Mouse (Mus musculus): ENCODE results near the gene Trip11. TPM values are rescaled to one million over a fixed set of nuclear protein-coding genes. Genes with fewer than 3 reads are reported as not detected.

Gene Trip11
- polyA plus RNA-seq, 1 experiment from 2014 or later, result 14.4 TPM

- 38% methylated on average over 3 of the region's 3 CpGs for WGBS
- ATAC-seq, result no peak
- Histone ChIP-seq H3K36me3 (ENCODE audit: control insufficient read depth, insufficient read depth, low read length) (no peaks in the 10 kb centered on the region), H3K9me3 (replicated peaks; ENCODE audit: control insufficient read depth, low read length) (no peaks in the 10 kb centered on the region), H3K4me3 (ENCODE audit: low read depth, low read length) (no peak overlapping the region), H3K4me2 (ENCODE audit: low read length) (no peak overlapping the region), H3K27ac (ENCODE audit: low read depth, low read length) (no peak overlapping the region), H3K27me3 (replicated peaks; ENCODE audit: control insufficient read depth, insufficient read depth, low read length) (no peaks in the 10 kb centered on the region), H3K9ac (ENCODE audit: low read length) (no peak overlapping the region), H3K4me1 (ENCODE audit: control insufficient read depth, insufficient read depth, low read length) (peaks cover 3% of the 10 kb centered on the region; the same call in 1 of the 2 replicates)
- DNase-seq (ENCODE audit: low spot score), result no peak
Measured at GRCm38 (mm10) chr12:101821596-101821995, 91.5 kb downstream of the Trip11 start.

GRCm38 (mm10) chr12:101819570-101819969 lies 93.5 kb downstream of the Trip11 start:
- Histone ChIP-seq H3K27ac (ENCODE audit: low read depth, low read length) (no peak overlapping the region), H3K4me1 (ENCODE audit: control insufficient read depth, insufficient read depth, low read length) (peaks cover 3% of the 10 kb centered on the region; the same call in 1 of the 2 replicates), H3K9ac (ENCODE audit: low read length) (no peak overlapping the region), H3K27me3 (replicated peaks; ENCODE audit: control insufficient read depth, insufficient read depth, low read length) (no peaks in the 10 kb centered on the region), H3K36me3 (ENCODE audit: control insufficient read depth, insufficient read depth, low read length) (no peaks in the 10 kb centered on the region), H3K4me3 (ENCODE audit: low read depth, low read length) (peak overlapping the region; percentile 40; the same call in 1 of the 2 replicates), H3K9me3 (replicated peaks; ENCODE audit: control insufficient read depth, low read length) (no peaks in the 10 kb centered on the region), H3K4me2 (ENCODE audit: low read length) (peak overlapping the region; percentile 76)
- DNase-seq (ENCODE audit: low spot score) (no peak), ATAC-seq (no peak)
- WGBS, result 34% methylated on average over 9 of the region's 9 CpGs

- Histone ChIP-seq H3K9ac (ENCODE audit: low read length) (peak within 1 kb of the TSS; percentile 48), H3K4me3 (ENCODE audit: low read depth, low read length) (peak within 1 kb of the TSS; percentile 40), H3K27ac (ENCODE audit: low read depth, low read length) (no peak within 1 kb of the TSS), H3K4me1 (ENCODE audit: control insufficient read depth, insufficient read depth, low read length) (peaks cover 3% of the 10 kb centered on the region; the same call in 1 of the 2 replicates), H3K9me3 (replicated peaks; ENCODE audit: control insufficient read depth, low read length) (no peaks in the 10 kb centered on the region), H3K36me3 (ENCODE audit: control insufficient read depth, insufficient read depth, low read length) (no peaks in the 10 kb centered on the region), H3K27me3 (replicated peaks; ENCODE audit: control insufficient read depth, insufficient read depth, low read length) (no peaks in the 10 kb centered on the region), H3K4me2 (ENCODE audit: low read length) (peak within 1 kb of the TSS; percentile 76)
- WGBS, result 1% methylated on average over 46 of the region's 46 CpGs
- DNase-seq (ENCODE audit: low spot score) (peak; percentile 59), ATAC-seq (peak; percentile 71)
Measured at GRCm38 (mm10) chr12:101818608-101819370, 94.3 kb downstream of the Trip11 start, which contains the start of gene Fbln5. Fbln5 (minus strand) TSS chr12:101819055.

- H3K4me1 ChIP-seq (ENCODE audit: control insufficient read depth, insufficient read depth, low read length), result peaks cover 3% of the 10 kb centered on the region; the same call in 1 of the 2 replicates
- DNase-seq (ENCODE audit: low spot score) (no peak), ATAC-seq (no peak)
- H3K36me3 ChIP-seq (ENCODE audit: control insufficient read depth, insufficient read depth, low read length), result no peaks in the 10 kb centered on the region
- H3K27me3 ChIP-seq (replicated peaks; ENCODE audit: control insufficient read depth, insufficient read depth, low read length), result no peaks in the 10 kb centered on the region
- H3K4me3 ChIP-seq (ENCODE audit: low read depth, low read length), result peak overlapping the region; percentile 40
- H3K9ac ChIP-seq (ENCODE audit: low read length), result peak overlapping the region; percentile 48; the same call in 1 of the 2 replicates
- no peak overlapping the region for H3K27ac ChIP-seq (ENCODE audit: low read depth, low read length)
- H3K4me2 ChIP-seq (ENCODE audit: low read length), result peak overlapping the region; percentile 76
- 34% methylated on average over 11 of the region's 11 CpGs for WGBS
- no peaks in the 10 kb centered on the region for H3K9me3 ChIP-seq (replicated peaks; ENCODE audit: control insufficient read depth, low read length)
Measured at GRCm38 (mm10) chr12:101818246-101818607, 94.8 kb downstream of the Trip11 start.

GRCm38 (mm10) chr12:101816810-101817209 lies 96.3 kb downstream of the Trip11 start:
- Histone ChIP-seq H3K9me3 (replicated peaks; ENCODE audit: control insufficient read depth, low read length) (no peaks in the 10 kb centered on the region), H3K27ac (ENCODE audit: low read depth, low read length) (no peak overlapping the region), H3K9ac (ENCODE audit: low read length) (no peak overlapping the region), H3K27me3 (replicated peaks; ENCODE audit: control insufficient read depth, insufficient read depth, low read length) (no peaks in the 10 kb centered on the region), H3K36me3 (ENCODE audit: control insufficient read depth, insufficient read depth, low read length) (no peaks in the 10 kb centered on the region), H3K4me1 (ENCODE audit: control insufficient read depth, insufficient read depth, low read length) (peaks cover 3% of the 10 kb centered on the region; the same call in 1 of the 2 replicates), H3K4me2 (ENCODE audit: low read length) (no peak overlapping the region), H3K4me3 (ENCODE audit: low read depth, low read length) (no peak overlapping the region)
- ATAC-seq (no peak), DNase-seq (ENCODE audit: low spot score) (no peak)
- WGBS, result 56% methylated on average over 5 of the region's 5 CpGs

- DNase-seq (ENCODE audit: low spot score) (no peak), ATAC-seq (no peak)
- 87% methylated on average over 6 of the region's 6 CpGs for WGBS
- H3K4me2 ChIP-seq (ENCODE audit: low read length), result no peak overlapping the region
- H3K4me1 ChIP-seq (ENCODE audit: control insufficient read depth, insufficient read depth, low read length), result peaks cover 3% of the 10 kb centered on the region; the same call in 1 of the 2 replicates
- H3K27ac ChIP-seq (ENCODE audit: low read depth, low read length), result no peak overlapping the region
- H3K4me3 ChIP-seq (ENCODE audit: low read depth, low read length), result no peak overlapping the region
- no peaks in the 10 kb centered on the region for H3K27me3 ChIP-seq (replicated peaks; ENCODE audit: control insufficient read depth, insufficient read depth, low read length)
- no peaks in the 10 kb centered on the region for H3K9me3 ChIP-seq (replicated peaks; ENCODE audit: control insufficient read depth, low read length)
- no peak overlapping the region for H3K9ac ChIP-seq (ENCODE audit: low read length)
- no peaks in the 10 kb centered on the region for H3K36me3 ChIP-seq (ENCODE audit: control insufficient read depth, insufficient read depth, low read length)
Measured at GRCm38 (mm10) chr12:101815796-101816195, 97.3 kb downstream of the Trip11 start.

GRCm38 (mm10) chr12:101814423-101814822 lies 98.6 kb downstream of the Trip11 start:
- Histone ChIP-seq H3K4me1 (ENCODE audit: control insufficient read depth, insufficient read depth, low read length) (peaks cover 3% of the 10 kb centered on the region; the same call in 1 of the 2 replicates), H3K27ac (ENCODE audit: low read depth, low read length) (no peak overlapping the region), H3K4me3 (ENCODE audit: low read depth, low read length) (no peak overlapping the region), H3K9ac (ENCODE audit: low read length) (no peak overlapping the region), H3K27me3 (replicated peaks; ENCODE audit: control insufficient read depth, insufficient read depth, low read length) (no peaks in the 10 kb centered on the region), H3K9me3 (replicated peaks; ENCODE audit: control insufficient read depth, low read length) (no peaks in the 10 kb centered on the region), H3K36me3 (ENCODE audit: control insufficient read depth, insufficient read depth, low read length) (no peaks in the 10 kb centered on the region), H3K4me2 (ENCODE audit: low read length) (no peak overlapping the region)
- WGBS, result 87% methylated on average over 2 of the region's 2 CpGs
- no peak for ATAC-seq
- no peak for DNase-seq (ENCODE audit: low spot score)

GRCm38 (mm10) chr12:101811181-101811580 lies 101.9 kb downstream of the Trip11 start:
- DNase-seq (ENCODE audit: low spot score), result no peak
- 65% methylated on average over 6 of the region's 6 CpGs for WGBS

GRCm38 (mm10) chr12:101810515-101810914 lies 102.6 kb downstream of the Trip11 start:
- no peak for DNase-seq (ENCODE audit: low spot score)
- Histone ChIP-seq H3K36me3 (ENCODE audit: control insufficient read depth, insufficient read depth, low read length) (no peaks in the 10 kb centered on the region), H3K9ac (ENCODE audit: low read length) (no peak overlapping the region), H3K4me2 (ENCODE audit: low read length) (no peak overlapping the region), H3K9me3 (replicated peaks; ENCODE audit: control insufficient read depth, low read length) (no peaks in the 10 kb centered on the region), H3K4me1 (ENCODE audit: control insufficient read depth, insufficient read depth, low read length) (no peaks in the 10 kb centered on the region), H3K27ac (ENCODE audit: low read depth, low read length) (no peak overlapping the region), H3K27me3 (replicated peaks; ENCODE audit: control insufficient read depth, insufficient read depth, low read length) (no peaks in the 10 kb centered on the region), H3K4me3 (ENCODE audit: low read depth, low read length) (no peak overlapping the region)
- WGBS, result 70% methylated on average over 2 of the region's 2 CpGs
- no peak for ATAC-seq

More at GRCm38 (mm10) chr12:101811181-101811580, 101.9 kb downstream of the Trip11 start:
- no peak overlapping the region for H3K27ac ChIP-seq (ENCODE audit: low read depth, low read length)
- H3K4me2 ChIP-seq (ENCODE audit: low read length), result no peak overlapping the region
- no peaks in the 10 kb centered on the region for H3K9me3 ChIP-seq (replicated peaks; ENCODE audit: control insufficient read depth, low read length)
- no peaks in the 10 kb centered on the region for H3K27me3 ChIP-seq (replicated peaks; ENCODE audit: control insufficient read depth, insufficient read depth, low read length)
- H3K4me1 ChIP-seq (ENCODE audit: control insufficient read depth, insufficient read depth, low read length), result no peaks in the 10 kb centered on the region
- H3K36me3 ChIP-seq (ENCODE audit: control insufficient read depth, insufficient read depth, low read length), result no peaks in the 10 kb centered on the region
- H3K4me3 ChIP-seq (ENCODE audit: low read depth, low read length), result no peak overlapping the region
- no peak overlapping the region for H3K9ac ChIP-seq (ENCODE audit: low read length)
- ATAC-seq, result no peak

Data from forebrain, embryonic 14.5 days (tissue).